Mouse (Mus musculus) hindbrain, embryonic 14.5 days (tissue): ENCODE results near the gene Scfd2. TPM values are rescaled to one million over a fixed set of nuclear protein-coding genes. Genes with fewer than 3 reads are reported as not detected.
A peak's percentile ranks its signal among the peaks of the same experiment; 100 is the strongest.

Source experiments
- ATAC-seq: fragments of 200-750 bp; cut with Nextera tagmentation; 2 replicates; pipeline ENCODE4 v1.8.0; 2017; ENCODE audit warnings: moderate number of reproducible peaks, mild to moderate bottlenecking, moderate TSS enrichment, moderate library complexity; ENCODE audit not compliant: low FRiP score
- DNase-seq: peaks from one replicate; pipeline ENCODE4 v3.0.0-alpha.2; 2015; ENCODE audit warnings: low spot score
- H3K27ac ChIP-seq: fragments of 300-500 bp; sonication (generic); 2 replicates; pipeline ENCODE4 v1.5.1; 2014; ENCODE audit warnings: mild to moderate bottlenecking, moderate library complexity
- H3K27me3 ChIP-seq: fragments of 300-500 bp; sonication (generic); 2 replicates; pipeline ENCODE4 v1.6.1; 2014; ENCODE audit warnings: mild to moderate bottlenecking, low read length, mixed read lengths; ENCODE audit not compliant: control insufficient read depth, insufficient read depth
- H3K36me3 ChIP-seq: fragments of 300-500 bp; sonication (generic); replicated peaks from 2 replicates; pipeline ENCODE4 v1.6.1; 2014; ENCODE audit not compliant: control insufficient read depth, insufficient read depth
- H3K4me1 ChIP-seq: fragments of 300-500 bp; sonication (generic); replicated peaks from 2 replicates; pipeline ENCODE4 v1.6.1; 2014; ENCODE audit warnings: antibody characterized with exemption, low read length, mixed read lengths; ENCODE audit not compliant: control insufficient read depth, insufficient read depth
- H3K4me2 ChIP-seq: fragments of 300-500 bp; sonication (generic); replicated peaks from 2 replicates; pipeline ENCODE4 v1.6.1; 2014; ENCODE audit warnings: mild to moderate bottlenecking, moderate library complexity
- H3K4me3 ChIP-seq: fragments of 300-500 bp; sonication (generic); replicated peaks from 2 replicates; pipeline ENCODE4 v1.5.1; 2014; ENCODE audit warnings: mild to moderate bottlenecking, low read length
- H3K9ac ChIP-seq: fragments of 300-500 bp; sonication (generic); 2 replicates; pipeline ENCODE4 v1.6.1; 2014
- H3K9me3 ChIP-seq: fragments of 300-500 bp; sonication (generic); 2 replicates; pipeline ENCODE4 v1.6.1; 2016; ENCODE audit warnings: low read length; ENCODE audit not compliant: control insufficient read depth
- WGBS: fragments of 180-500 bp; shearing (Covaris S2); extraction: QIAGEN DNeasy Blood & Tissue Kit; methylation state at CpG from one replicate; pipeline ENCODE4 v1.1.7; 2014; 5-methylcytosine and 5-hydroxymethylcytosine counted together
- polyA plus RNA-seq: library from polyadenylated mRNA; unstranded; fragments of >200 nt; fragmentation: Nextera tagmentation; extraction: Ambion mirVana; gene quantifications from 2 replicates; pipeline ENCODE4 v1.2.1, GENCODE M21; 2014

The Scfd2 gene
- polyA plus RNA-seq, 1 experiment from 2014 or later: 18.8 TPM

GRCm38 (mm10) chr5:74438353-74438752 is 93.2 kb downstream of the Scfd2 start:
- no peak overlapping the region for H3K9ac ChIP-seq
- H3K27ac ChIP-seq: no peak overlapping the region
- H3K27me3 ChIP-seq: no peaks in the 10 kb centered on the region
- WGBS: 89% methylated on average over 8 of the region's 8 CpGs
- ATAC-seq (no peak), DNase-seq (no peak)
- no peak overlapping the region for H3K4me3 ChIP-seq
- H3K4me1 ChIP-seq: no peaks in the 10 kb centered on the region
- no peaks in the 10 kb centered on the region for H3K36me3 ChIP-seq
- H3K9me3 ChIP-seq: no peaks in the 10 kb centered on the region
- no peak overlapping the region for H3K4me2 ChIP-seq

GRCm38 (mm10) chr5:74433580-74434147 is 97.9 kb downstream of the Scfd2 start:
- Histone ChIP-seq H3K4me1 (0 out of 2 replicates have a peak, but pooled peaks cover 3% of the 10 kb centered on the region), H3K9ac (no peak overlapping the region), H3K27me3 (no peaks in the 10 kb centered on the region), H3K4me3 (no peak overlapping the region), H3K27ac (no peak overlapping the region), H3K36me3 (no peaks in the 10 kb centered on the region), H3K4me2 (peak overlapping the region; percentile 29; the same call in 1 of the 2 replicates), H3K9me3 (no peaks in the 10 kb centered on the region)
- DNase-seq (peak; percentile 87), ATAC-seq (no peak)
- 14% methylated on average over 9 of the region's 9 CpGs for WGBS

- Histone ChIP-seq H3K4me3 (no peak overlapping the region; the same call in 1 of the 2 replicates), H3K9me3 (no peaks in the 10 kb centered on the region), H3K9ac (peak overlapping the region; percentile 43), H3K27me3 (no peaks in the 10 kb centered on the region), H3K4me2 (peak overlapping the region; percentile 39), H3K36me3 (no peaks in the 10 kb centered on the region), H3K4me1 (0 out of 2 replicates have a peak, but pooled peaks cover 3% of the 10 kb centered on the region), H3K27ac (peak overlapping the region; percentile 45; the same call in 1 of the 2 replicates)
- DNase-seq (peak; percentile 53), ATAC-seq (no peak)
- WGBS: 26% methylated on average over 14 of the region's 14 CpGs
Measured at GRCm38 (mm10) chr5:74432879-74433539, 98.5 kb downstream of the Scfd2 start.

GRCm38 (mm10) chr5:74420615-74421132 is 110.9 kb downstream of the Scfd2 start:
- no peak for DNase-seq
- Histone ChIP-seq H3K27me3 (no peaks in the 10 kb centered on the region), H3K27ac (no peak overlapping the region), H3K4me1 (no peaks in the 10 kb centered on the region), H3K36me3 (no peaks in the 10 kb centered on the region), H3K4me3 (no peak overlapping the region), H3K9me3 (no peaks in the 10 kb centered on the region), H3K4me2 (no peak overlapping the region), H3K9ac (no peak overlapping the region)
- ATAC-seq: no peak
- 88% methylated on average over 5 of the region's 5 CpGs for WGBS

- H3K36me3 ChIP-seq: no peaks in the 10 kb centered on the region
- no peak overlapping the region for H3K4me3 ChIP-seq
- H3K27me3 ChIP-seq: no peaks in the 10 kb centered on the region
- H3K9me3 ChIP-seq: no peaks in the 10 kb centered on the region
- 94% methylated on average over 3 of the region's 3 CpGs for WGBS
- no peak overlapping the region for H3K27ac ChIP-seq
- no peak overlapping the region for H3K9ac ChIP-seq
- H3K4me1 ChIP-seq: no peaks in the 10 kb centered on the region
- ATAC-seq (no peak), DNase-seq (no peak)
- H3K4me2 ChIP-seq: no peak overlapping the region
Measured at GRCm38 (mm10) chr5:74412557-74412956, 119.0 kb downstream of the Scfd2 start.

- H3K9me3 ChIP-seq: no peaks in the 10 kb centered on the region
- no peak overlapping the region for H3K4me2 ChIP-seq
- no peak for DNase-seq
- no peaks in the 10 kb centered on the region for H3K4me1 ChIP-seq
- no peaks in the 10 kb centered on the region for H3K36me3 ChIP-seq
- no peak overlapping the region for H3K9ac ChIP-seq
- H3K27me3 ChIP-seq: no peaks in the 10 kb centered on the region
- no peak overlapping the region for H3K27ac ChIP-seq
- no peak for ATAC-seq
- 77% methylated on average over 4 of the region's 5 CpGs for WGBS
- H3K4me3 ChIP-seq: no peak overlapping the region
Measured at GRCm38 (mm10) chr5:74404887-74405286, 126.7 kb downstream of the Scfd2 start.

- no peaks in the 10 kb centered on the region for H3K27me3 ChIP-seq
- ATAC-seq: no peak
- no peak overlapping the region for H3K4me2 ChIP-seq
- no peaks in the 10 kb centered on the region for H3K9me3 ChIP-seq
- H3K27ac ChIP-seq: no peak overlapping the region
- 72% methylated on average over 5 of the region's 5 CpGs for WGBS
- no peak for DNase-seq
- no peak overlapping the region for H3K9ac ChIP-seq
- no peaks in the 10 kb centered on the region for H3K36me3 ChIP-seq
- H3K4me1 ChIP-seq: no peaks in the 10 kb centered on the region
- H3K4me3 ChIP-seq: no peak overlapping the region
Measured at GRCm38 (mm10) chr5:74404083-74404482, 127.5 kb downstream of the Scfd2 start.

GRCm38 (mm10) chr5:74402626-74403025 is 128.9 kb downstream of the Scfd2 start:
- WGBS: 85% methylated on average over 4 of the region's 4 CpGs
- Histone ChIP-seq H3K4me3 (no peak overlapping the region), H3K27me3 (no peaks in the 10 kb centered on the region), H3K36me3 (no peaks in the 10 kb centered on the region), H3K27ac (no peak overlapping the region), H3K9ac (no peak overlapping the region), H3K4me2 (no peak overlapping the region), H3K9me3 (no peaks in the 10 kb centered on the region), H3K4me1 (no peaks in the 10 kb centered on the region)
- DNase-seq: no peak
- no peak for ATAC-seq

- H3K9me3 ChIP-seq: no peaks in the 10 kb centered on the region
- H3K27me3 ChIP-seq: no peaks in the 10 kb centered on the region
- no peaks in the 10 kb centered on the region for H3K36me3 ChIP-seq
- 66% methylated on average over 2 of the region's 2 CpGs for WGBS
- H3K27ac ChIP-seq: no peak overlapping the region
- H3K9ac ChIP-seq: no peak overlapping the region
- no peaks in the 10 kb centered on the region; the same call in 1 of the 2 replicates for H3K4me1 ChIP-seq
- ATAC-seq (no peak), DNase-seq (no peak)
- no peak overlapping the region for H3K4me3 ChIP-seq
- H3K4me2 ChIP-seq: no peak overlapping the region
Measured at GRCm38 (mm10) chr5:74391806-74392205, 139.8 kb downstream of the Scfd2 start.
